Mouse (Mus musculus) T-cell, adult 2 months (primary cell): ENCODE measurements at regions not wholly inside any gene's neighbourhood (a gene's known extent, or its start where the extent isn't known, plus 50 kb on each side); places are given as distances from the start of the nearest gene placed in this dataset.

ENCODE experiments used
- DNase-seq: peaks from one replicate; pipeline ENCODE4 v3.0.0; 2022; ENCODE audit warnings: low spot score

GRCm38 (mm10) chr13:73158016-73158415, 102.3 kb upstream of the Irx4 start:
- no peak for DNase-seq

GRCm38 (mm10) chr13:73159454-73159853, 100.8 kb upstream of the Irx4 start:
- no peak for DNase-seq

GRCm38 (mm10) chr13:73159865-73160264, 100.4 kb upstream of the Irx4 start:
- DNase-seq = no peak

- DNase-seq = peak; percentile 2
These were observed 100.0 kb upstream of the Irx4 start for GRCm38 (mm10) chr13:73160289-73160688.

GRCm38 (mm10) chr13:73170301-73170700, 90.0 kb upstream of the Irx4 start:
- DNase-seq = no peak

- no peak for DNase-seq
These were observed 52.3 kb upstream of the Irx4 start for GRCm38 (mm10) chr13:73207931-73208448.
